Mouse (Mus musculus) c-Kit-positive CD71-positive TER-119-negative erythroid progenitor cells, embryonic 14.5 days (primary cell): ENCODE data around the gene Gm11042.

Experiments used
- DNase-seq: peaks from one replicate; pipeline ENCODE4 v3.0.0-alpha.2; 2013; ENCODE audit warnings: low read depth

The Gm11042 gene

GRCm38 (mm10) chr12:74284020-74284684 is 32.0 kb downstream of the Gm11042 start:
- DNase-seq: no peak

GRCm38 (mm10) chr12:74282846-74283245 is 33.3 kb downstream of the Gm11042 start:
- DNase-seq: no peak

GRCm38 (mm10) chr12:74281403-74281802 is 34.8 kb downstream of the Gm11042 start:
- DNase-seq: no peak

GRCm38 (mm10) chr12:74277265-74277664 is 38.9 kb downstream of the Gm11042 start:
- no peak for DNase-seq

- DNase-seq: no peak
Measured at GRCm38 (mm10) chr12:74272545-74272944, 43.6 kb downstream of the Gm11042 start.

GRCm38 (mm10) chr12:74268644-74269285 is 47.4 kb downstream of the Gm11042 start:
- DNase-seq: no peak

DNA sequence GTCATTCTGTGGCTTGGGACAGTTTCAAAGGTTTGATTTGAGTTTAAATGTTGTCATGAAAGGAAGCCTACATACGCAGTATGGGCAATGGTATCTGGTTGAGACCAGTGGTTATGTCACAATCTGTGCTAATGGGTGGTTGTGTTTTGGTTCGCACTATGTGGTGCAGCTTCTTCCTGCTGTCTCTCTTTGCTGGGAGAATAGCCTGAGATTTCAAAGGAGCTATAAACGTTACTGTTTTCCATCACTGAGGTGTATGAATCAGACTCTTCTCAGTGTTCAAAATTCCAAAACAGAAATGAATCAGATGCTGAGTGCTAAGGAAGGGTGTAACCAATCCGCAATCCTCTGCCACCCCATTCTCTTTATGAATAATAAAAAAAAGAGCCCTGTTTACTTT is 49.1 kb downstream of the Gm11042 start:
- DNase-seq: no peak
